Mouse (Mus musculus) olfactory bulb, adult 2 months (tissue): ENCODE results near the gene Abca14.

Experiments used
- CTCF ChIP-seq: fragments of 200-500 bp; IDR thresholded peaks from 2 replicates; pipeline ENCODE4 v1.5.1; 2012; ENCODE audit warnings: low read depth, mild to moderate bottlenecking, low read length, moderate library complexity; ENCODE audit not compliant: insufficient read depth
- POLR2A ChIP-seq: fragments of 200-500 bp; IDR thresholded peaks from 2 replicates; pipeline ENCODE4 v1.6.1; 2012; ENCODE audit warnings: mild to moderate bottlenecking, low read depth, low read length, moderate library complexity; ENCODE audit not compliant: insufficient read depth

GRCm38 (mm10) chr7:120272110-120272509, 68.3 kb downstream of the Abca14 start:
- TF ChIP-seq CTCF (no peak), POLR2A (no peak)
